Mouse (Mus musculus): ENCODE data around the gene Sbk1.
"Not testable (repeated sequence)": the region's sequence is repeated elsewhere in the genome, so short reads cannot be mapped to it uniquely, and the experiment has no call there.

Gene Sbk1

DNA sequence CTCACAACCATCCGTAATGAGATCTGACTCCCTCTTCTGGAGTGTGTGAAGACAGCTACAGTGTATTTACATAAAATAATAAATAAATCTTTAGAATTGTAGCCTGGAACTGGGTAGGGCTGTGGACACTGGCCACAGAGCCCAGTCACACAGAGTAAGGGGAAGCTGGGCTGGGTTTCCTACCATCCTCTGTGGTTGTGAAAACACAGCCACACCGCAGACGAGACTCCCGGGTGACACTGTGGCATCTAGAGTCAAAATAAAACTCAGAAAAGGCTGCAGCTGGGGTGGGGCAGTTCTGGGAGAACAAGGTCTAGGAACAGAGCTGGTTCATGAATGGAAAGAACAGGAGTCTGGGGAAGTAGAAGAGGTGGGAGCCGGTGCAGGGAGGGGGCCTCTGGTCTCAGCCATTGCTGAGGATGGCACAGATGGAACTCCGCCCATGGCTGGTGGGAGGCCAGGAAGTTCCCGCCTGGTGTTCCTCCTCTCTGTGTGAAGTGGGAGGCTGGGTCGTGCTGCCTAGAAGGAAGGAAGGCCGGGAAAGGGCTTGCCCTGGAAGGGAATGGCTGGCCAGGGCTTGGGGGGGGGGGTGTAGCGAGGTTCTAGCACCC, 15.2 kb downstream of the Sbk1 start:
- no peak for DNase-seq (ENCODE audit: low spot score)

GRCm38 (mm10) chr7:126288104-126288497, 15.7 kb downstream of the Sbk1 start:
- DNase-seq (ENCODE audit: low spot score): no peak

DNA sequence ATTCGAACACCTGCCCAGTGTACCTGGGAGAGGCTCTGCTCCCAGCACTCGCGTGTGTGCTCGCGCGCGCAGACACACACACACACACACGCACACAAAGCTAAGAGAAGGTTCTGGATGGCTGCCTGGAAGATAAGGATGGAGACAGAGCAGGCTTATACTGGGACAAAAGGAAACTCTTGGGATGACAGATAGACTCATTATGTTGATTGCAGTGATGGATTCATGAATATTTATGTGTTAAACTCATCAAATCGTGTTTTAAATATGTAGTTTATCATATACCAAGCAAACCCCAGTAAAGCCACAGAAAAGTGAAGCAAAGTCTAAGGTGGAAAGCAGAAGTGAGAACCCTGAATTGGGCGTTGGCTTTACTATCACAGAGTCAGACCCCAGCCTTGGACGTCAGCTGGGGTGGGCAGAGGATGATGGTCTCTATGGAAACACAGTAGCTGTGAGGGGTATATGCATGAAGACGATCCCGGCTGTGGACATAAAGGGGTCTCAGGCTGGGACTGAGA, 16.2 kb downstream of the Sbk1 start:
- no peak for DNase-seq (ENCODE audit: low spot score)

DNA sequence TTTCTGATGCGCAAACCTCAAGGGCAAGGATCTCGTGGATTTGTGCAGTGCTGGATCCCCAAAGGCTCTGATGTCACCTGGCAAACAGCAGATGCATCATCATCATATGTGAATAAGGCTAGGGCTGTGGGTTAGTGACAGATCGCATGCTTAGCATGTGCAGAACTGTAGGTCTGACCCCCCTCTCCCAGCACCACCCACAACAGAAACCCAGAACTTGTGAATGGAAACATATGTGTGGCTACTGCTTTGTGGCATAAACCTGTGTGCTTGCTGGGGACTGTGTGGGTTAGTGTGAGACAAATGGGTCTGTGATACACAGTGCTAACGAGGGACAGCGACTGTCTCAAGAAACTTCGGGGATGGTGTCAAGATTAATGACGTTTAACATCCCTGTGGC, 17.0 kb downstream of the Sbk1 start:
- no peak for DNase-seq (ENCODE audit: low spot score)

GRCm38 (mm10) chr7:126289956-126290355, 17.5 kb downstream of the Sbk1 start:
- no peak for DNase-seq (ENCODE audit: low spot score)

DNA sequence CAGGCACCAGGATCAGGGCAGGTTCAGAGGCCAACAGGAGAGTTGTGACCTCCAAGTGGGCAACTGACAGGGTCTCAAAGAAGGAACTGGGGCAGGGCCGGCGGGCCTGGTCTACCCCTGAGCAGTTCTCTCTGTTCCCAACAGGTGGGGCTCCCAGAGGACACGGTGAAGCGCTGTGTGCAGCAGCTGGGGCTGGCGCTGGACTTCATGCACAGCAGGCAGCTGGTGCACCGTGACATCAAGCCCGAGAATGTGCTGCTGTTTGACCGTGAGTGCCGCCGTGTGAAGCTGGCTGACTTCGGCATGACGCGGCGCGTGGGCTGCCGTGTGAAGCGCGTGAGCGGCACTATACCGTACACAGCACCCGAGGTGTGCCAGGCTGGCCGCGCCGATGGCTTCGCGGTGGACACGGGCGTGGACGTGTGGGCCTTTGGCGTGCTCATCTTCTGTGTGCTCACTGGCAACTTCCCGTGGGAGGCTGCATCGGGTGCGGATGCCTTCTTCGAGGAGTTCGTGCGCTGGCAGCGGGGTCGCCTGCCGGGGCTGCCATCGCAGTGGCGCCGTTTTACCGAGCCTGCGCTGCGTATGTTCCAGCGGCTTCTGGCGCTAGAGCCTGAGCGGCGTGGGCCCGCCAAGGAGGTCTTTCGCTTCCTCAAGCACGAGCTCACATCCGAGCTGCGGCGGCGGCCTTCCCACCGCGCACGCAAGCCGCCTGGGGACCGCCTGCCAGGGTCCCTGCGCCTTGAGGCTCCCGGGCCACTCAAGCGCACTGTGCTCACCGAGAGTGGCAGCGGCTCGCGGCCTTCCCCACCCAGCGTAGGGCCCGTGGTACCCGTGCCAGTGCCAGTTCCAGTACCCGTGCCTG, 19.5 kb downstream of the Sbk1 start:
- no peak for DNase-seq (ENCODE audit: low spot score)

DNA sequence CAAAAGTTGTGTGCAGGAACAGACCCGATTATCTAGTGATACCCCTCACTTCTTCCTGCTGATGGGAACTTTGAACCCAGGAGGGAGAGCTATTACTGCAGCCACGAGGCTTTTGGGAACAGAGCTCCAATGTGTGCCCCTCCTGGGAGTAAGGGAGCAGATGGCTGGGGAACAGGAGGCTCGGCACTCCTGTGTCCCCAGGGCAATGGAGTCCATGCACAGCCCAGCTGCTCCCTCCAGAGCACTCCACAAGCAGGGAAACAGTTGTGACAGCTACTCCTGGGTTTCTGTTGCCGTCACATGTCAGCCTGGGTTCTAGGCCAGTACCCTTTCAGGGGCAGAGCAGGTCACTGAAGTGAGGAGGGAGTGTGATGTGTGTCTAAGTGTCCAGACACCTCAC, 20.7 kb downstream of the Sbk1 start:
- no peak for DNase-seq (ENCODE audit: low spot score)

DNA sequence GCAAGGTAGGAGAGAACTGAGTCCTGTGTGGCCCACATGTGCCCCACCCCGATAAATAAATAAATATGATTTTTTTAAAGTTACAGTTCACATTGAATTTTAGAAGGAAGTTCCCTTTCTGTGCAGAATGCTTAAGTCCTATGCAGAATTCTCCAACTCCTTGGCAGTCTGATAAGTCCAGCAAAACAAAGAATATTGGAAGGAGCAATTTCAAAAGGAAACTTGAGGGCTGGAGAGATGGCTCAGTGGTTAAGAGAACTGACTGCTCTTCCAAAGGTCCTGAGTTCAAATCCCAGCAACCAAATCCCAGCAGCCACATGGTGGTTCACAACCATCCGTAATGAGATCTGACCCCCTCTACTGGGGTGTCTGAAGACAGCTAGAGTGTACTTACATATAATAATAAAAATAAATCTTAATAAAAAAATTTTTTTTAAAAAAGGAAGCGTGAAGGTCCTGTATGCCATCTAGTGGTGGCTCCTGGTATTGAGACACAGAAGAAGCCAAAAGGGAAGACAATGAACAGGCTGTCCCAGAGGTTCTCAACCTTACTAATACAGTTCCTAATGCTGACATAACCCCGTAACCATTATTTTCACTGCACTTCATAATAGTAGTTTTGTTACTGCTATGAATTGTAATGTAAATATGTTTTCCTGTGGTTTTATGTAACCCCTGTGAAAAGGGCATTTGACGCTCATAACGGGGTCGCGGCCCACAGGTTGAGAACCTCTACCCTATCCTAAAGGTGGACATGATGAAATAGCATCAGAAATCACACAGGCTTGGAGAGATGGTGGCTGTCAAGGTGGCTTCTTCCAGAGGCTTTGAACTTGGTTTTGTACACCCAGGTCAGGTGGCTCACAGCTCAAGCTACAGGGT, 25.4 kb downstream of the Sbk1 start:
- DNase-seq (ENCODE audit: low spot score): no peak

GRCm38 (mm10) chr7:126298856-126299255, 26.4 kb downstream of the Sbk1 start:
- no peak for DNase-seq (ENCODE audit: low spot score)

- not testable (repeated sequence) for DNase-seq (ENCODE audit: low spot score)
Measured at GRCm38 (mm10) chr7:126301831-126302230, 29.4 kb downstream of the Sbk1 start.

DNA sequence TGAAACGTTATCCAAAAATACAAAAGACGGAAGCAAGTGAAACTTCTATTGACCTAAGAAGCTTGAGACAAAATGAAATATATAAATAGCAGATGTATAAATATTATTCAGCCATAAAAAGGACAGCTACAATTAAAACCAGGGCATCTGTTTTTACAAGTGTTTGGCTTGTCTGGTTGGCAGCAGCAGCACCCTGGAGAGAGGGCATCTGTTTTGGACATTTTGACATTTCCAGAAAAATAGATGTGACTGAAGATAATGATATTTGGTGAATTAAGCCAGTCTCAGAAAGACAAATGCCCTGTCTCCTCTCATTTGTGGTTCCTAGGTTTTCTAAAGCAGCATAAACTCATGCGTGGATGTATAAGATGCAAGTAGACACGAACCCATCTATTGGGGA, 39.4 kb downstream of the Sbk1 start:
- no peak for DNase-seq (ENCODE audit: low spot score)

GRCm38 (mm10) chr7:126313309-126313708, 40.9 kb downstream of the Sbk1 start:
- DNase-seq (ENCODE audit: low spot score): no peak

GRCm38 (mm10) chr7:126314273-126314672, 41.9 kb downstream of the Sbk1 start:
- DNase-seq (ENCODE audit: low spot score): no peak

GRCm38 (mm10) chr7:126323729-126324128, 51.3 kb downstream of the Sbk1 start:
- peak; percentile 61 for DNase-seq (ENCODE audit: low spot score)

DNA sequence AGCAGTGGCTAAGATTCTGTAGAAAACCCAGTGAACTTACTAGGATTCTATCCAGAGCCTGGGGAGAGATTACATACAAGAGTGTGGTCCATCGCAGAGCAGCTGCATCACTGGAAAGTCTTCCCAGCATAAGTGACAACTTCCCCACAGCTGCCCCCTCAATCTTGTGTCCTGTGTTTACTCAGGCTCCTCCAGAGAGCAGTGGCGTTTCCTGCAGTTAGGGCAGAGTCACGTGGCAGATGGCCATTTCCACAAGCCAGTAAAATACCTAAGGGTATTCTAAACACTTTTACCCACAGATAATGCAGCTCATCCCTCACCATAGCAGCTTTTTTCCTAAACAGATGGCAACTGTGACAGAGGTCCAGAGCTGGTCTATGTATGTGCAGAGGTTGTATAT, 52.4 kb downstream of the Sbk1 start:
- DNase-seq (ENCODE audit: low spot score): no peak

- DNase-seq (ENCODE audit: low spot score): not testable (repeated sequence)
Measured at GRCm38 (mm10) chr7:126325576-126326273, 53.3 kb downstream of the Sbk1 start.

DNA sequence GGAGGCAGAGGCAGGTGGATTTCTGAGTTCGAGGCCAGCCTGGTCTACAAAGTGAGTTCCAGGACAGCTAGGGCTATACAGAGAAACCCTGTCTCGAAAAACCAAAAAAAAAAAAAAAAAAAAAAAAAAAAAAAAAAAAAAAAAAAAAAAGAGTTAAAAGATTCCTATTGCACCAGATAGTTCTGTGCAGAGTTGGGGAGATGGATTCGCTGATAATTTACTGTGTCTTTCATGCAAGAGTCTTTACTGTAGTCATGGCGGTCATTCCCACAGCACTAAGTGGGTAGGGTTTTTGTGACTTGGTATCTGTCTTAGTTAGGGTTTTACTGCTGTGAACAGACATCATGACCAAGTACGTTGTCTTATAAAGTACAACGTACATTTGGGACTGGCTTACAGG, 56.4 kb downstream of the Sbk1 start:
- not testable (repeated sequence) for DNase-seq (ENCODE audit: low spot score)

- no peak for DNase-seq (ENCODE audit: low spot score)
Measured at GRCm38 (mm10) chr7:126329907-126330645, 57.7 kb downstream of the Sbk1 start.

DNA sequence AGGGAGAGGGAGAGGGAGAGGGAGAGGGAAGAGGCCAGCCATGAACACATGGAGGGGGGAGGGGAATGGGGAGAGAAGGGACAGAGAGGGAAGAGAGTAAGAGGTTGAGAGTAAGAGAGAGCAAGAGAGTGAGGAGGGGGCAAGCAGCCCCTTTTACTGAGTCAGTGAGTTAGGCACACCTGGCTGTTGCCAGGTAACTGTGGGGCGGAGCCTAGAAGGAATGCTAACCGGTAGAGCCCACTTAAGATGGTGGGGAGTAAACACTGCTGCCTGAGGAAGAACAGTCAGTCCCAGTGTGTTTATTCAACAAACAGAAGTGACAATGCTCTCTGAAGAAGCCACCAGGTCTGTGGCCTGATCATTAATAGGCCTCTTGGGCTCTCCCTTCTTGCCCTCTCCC, 58.3 kb downstream of the Sbk1 start:
- no peak for DNase-seq (ENCODE audit: low spot score)

DNA sequence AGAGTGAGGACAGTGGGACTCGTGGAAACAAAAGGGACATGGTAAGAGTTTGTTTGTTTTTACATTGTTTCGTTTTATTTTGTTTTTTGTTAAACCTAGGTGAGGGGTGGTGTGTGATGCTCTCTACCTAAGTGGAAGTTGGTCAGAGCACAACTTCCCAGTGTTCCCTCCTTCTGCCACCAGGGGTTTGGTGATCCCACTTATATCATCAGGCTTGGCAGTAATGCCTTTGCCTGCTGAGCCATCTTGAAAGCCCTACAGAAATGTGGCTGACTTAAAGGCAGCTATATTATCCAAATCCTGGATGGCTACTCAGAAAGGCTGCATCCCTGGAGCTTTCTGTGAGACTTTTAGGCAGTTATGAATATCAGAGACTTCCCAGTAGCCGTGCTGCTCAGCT, 60.3 kb downstream of the Sbk1 start:
- no peak for DNase-seq (ENCODE audit: low spot score)

DNA sequence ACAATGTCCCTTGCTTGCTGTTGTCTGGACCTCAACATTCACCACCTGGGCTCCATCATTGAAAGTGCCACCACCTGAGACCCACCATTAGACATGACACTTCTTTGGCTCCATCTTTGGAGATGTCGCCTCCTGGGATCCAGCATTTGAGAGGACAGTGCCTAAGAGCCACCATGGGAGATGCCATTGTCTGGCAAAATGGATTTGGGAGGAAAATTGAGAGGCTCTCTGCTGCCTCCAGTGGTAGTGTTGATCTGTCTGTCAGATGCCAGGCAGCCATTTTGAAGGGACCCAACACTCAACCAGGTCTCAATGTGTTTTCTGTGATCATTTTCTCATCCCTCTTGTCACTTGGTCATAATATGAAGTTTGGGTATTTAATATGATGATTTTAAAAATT, 63.1 kb downstream of the Sbk1 start:
- no peak for DNase-seq (ENCODE audit: low spot score)
